Mouse (Mus musculus): ENCODE results near the gene Mob4.

The Mob4 gene

DNA sequence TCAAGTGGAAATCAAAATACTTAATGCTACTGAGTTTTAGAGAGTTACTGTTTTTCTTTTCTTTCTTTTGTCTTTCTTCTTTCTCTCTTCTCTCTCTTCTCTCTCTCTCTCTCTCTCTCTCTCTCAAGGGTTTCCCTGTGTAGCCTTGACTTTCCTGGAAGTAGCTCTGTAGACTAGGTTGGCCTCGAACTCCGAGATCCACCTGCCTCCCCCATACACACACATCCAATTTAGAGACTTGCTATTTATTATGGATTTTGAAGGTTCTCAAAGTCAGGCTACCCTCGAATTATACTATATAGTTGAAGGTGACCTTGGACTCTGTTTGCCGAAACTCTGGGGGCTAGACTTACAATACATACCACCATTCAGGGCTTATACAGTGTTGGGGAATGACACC, 1.3 kb downstream of the Mob4 start:
- no peak for DNase-seq

DNA sequence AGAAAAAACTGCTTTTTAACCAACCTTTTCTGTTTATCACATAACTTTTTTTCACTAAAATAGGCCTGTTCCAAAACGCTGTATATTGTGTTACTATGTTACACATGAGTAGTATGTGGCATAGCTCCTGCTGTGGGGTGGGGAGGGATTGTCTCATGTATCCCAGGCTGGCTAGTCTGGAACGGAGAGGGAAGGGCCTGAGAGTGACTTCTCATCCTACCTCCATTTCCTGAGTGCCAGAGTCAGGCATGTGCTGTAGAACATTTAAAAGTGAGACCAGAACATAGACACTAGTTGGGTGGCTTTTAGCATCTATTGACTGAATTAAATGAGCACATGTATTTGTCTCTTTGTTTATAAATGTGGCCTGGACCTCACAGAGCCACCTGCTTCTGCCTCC, 2.1 kb downstream of the Mob4 start:
- DNase-seq, result no peak

DNA sequence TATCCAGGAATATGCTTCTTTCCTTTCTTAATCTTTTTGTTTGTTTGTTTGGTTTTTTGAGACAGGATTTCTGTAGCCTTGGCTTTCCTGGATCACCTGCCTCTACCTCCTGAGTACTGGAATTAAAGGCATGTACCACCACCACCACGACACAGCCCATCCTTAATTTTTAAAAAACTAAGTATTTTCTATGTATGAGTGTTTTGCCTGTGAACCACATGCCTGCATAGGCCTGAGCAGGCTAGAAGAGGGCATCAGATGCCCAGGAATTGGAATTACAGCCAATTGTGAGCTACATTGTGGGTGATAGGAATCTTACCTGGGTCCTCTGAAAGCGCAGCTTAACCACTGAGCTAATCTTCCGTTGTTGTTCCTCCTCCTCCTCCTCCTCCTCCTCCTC, 3.3 kb downstream of the Mob4 start:
- DNase-seq, result no peak

DNA sequence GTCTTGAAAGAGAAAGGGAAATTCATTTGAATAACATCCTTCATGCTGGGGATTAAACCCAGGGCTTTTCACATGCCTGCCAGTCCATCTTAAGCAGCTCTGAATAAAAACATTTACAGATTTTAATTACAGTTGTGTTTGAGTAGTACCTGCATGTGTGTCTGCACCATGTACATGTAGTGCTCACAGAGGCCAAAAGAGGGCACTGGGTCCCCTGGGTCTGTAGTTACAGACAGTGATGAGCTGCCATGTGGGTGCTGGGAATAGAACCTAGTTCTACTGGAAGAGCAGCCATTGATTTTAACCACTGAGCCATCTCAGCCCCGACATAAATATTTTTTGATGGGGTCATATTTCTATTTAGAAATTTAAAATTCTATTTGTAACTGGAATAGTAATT, 4.8 kb downstream of the Mob4 start:
- DNase-seq, result no peak

- no peak for DNase-seq
Observed at GRCm38 (mm10) chr1:55144338-55144737, 13.3 kb downstream of the Mob4 start.

- DNase-seq, result no peak
Observed at GRCm38 (mm10) chr1:55145556-55145955, 14.5 kb downstream of the Mob4 start.

DNA sequence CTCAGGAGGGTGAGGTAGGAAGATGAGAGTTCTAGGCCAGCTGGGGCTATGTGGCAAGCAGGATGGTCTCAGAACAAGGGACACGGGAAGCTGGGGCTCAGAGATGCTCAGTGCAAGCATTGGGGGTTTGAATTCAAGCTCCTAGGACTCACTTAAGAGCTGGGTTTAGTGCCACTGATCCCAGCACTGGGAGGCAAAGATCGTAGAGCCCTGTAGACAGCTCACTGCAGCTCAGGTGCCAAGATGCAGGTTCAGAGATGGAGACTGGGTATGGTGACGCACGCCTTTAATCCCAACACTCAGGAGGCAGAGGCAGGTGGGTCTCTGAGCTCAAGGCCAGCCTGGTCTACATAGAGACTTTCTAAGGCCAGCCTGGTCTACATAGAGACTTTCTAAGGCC, 26.3 kb downstream of the Mob4 start:
- DNase-seq, result no peak

- no peak for DNase-seq
Observed at GRCm38 (mm10) chr1:55158211-55158610, 27.2 kb downstream of the Mob4 start.

DNA sequence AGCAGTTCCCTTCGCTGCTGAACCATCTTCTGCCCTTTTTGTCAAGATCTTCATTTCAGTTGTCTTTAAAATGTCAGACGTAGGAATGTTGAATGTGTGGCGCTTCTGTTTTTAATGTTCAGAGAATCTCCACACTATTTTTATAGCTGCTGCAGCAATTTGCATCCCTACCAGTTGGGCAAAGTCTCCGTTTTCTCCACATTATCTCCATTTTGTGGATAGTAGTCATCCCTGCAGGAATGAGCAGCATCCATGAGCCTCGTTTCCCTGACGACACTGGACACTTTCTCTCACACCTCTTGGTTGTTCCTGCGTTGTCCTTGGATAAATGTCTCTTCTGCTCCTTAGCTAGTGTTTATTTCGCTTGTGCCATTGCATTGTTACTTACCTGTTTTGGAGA, 27.8 kb downstream of the Mob4 start:
- DNase-seq, result no peak

DNA sequence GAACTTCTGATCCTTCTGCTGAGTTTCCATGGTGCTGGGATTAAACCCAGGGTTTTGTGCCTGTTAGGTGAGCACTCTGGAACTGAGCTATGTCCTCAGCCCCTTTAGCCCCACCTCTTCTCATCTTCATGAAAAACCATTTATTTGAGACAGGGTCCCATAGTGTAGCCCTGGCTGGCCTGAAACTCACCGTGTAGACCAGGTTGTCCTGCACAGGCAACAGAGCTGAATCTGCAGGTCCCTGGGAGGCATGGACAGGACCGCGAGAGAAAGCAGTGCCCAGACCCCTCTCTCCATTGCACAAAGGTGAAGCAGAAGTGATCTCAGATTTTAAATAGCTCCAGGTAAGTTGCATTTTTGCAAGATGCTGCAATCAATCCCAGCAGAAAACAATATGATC, 29.2 kb downstream of the Mob4 start:
- no peak for DNase-seq

DNA sequence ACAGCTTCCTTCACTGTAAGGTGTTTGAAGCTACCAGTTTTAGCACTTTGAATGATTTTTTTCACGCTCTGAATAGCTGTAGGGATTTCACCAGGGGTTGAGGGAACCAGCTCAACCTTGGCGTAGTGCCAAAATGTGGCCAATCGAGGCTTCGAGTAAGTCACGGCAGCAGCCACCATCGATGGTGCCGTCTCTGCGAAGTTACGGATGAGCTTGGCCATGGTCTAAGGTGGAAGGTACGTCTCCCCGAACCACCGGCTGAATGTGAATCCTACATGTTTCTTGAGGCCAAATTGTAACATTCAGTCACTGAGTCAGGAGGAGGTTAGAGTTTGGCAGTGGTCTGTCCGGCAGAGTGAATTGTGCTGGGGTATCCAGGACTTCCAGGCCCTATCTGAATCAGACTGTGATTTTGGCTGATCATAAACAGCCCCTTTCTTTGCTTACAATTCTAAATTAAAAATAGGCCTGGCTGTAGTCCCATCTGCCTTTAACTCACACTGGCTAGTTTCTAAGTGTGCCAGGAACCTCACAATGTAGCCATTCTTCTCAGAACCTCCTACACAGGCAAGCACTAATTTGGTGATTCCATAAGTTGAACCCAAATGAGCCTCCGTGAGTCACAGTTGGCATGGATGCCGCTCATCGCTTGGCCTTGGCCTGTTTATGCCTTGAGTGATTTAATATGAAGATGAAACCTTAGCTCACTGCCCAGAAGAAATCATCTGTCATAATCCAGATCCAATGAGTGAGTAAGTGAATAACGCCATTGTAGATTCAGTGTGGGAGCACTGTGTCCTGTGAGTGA, 30.0 kb downstream of the Mob4 start:
- DNase-seq, result no peak

DNA sequence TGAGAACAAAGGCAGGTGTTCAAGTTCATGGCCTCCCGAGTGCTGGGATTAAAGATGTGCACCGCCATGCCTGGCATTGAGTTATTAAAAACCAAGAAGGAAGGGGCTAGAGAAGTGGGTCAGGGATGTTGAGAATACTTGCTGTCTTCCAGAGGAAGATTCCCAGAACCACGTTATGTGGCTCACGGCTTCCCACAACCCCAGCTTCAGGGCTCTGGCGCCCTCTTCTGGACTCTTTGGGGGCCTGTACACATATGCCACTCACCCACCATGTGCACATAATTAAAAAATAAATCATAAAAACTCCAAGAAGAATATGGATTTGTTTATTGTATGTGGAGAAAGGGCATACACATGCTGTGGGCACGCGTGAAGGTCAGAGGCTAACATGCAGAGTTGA, 30.9 kb downstream of the Mob4 start:
- peak; percentile 19 to 68 for DNase-seq

GRCm38 (mm10) chr1:55162781-55163180, 31.8 kb downstream of the Mob4 start:
- no peak for DNase-seq

DNA sequence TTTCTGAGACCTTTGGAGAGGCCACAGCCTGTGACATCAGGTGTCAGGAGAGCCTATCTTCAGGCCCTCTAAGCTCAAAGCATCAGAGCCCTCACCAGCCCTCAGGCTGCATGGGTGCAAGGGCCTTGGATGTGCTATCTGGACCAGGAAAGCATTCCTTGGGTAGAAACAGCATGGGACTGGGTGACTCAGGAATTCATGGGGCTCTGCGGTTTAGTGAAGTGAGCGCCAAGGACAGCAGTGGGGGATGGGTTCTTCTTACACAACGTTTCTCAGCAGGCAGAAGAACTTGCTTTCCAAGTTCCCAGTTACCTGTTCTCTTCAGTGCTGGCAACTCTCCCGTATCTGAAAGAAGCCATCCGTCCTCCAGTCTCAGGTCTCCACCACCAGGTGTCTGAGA, 33.0 kb downstream of the Mob4 start:
- DNase-seq, result no peak

- DNase-seq, result no peak
Observed at GRCm38 (mm10) chr1:55167560-55167959, 36.5 kb downstream of the Mob4 start.

DNA sequence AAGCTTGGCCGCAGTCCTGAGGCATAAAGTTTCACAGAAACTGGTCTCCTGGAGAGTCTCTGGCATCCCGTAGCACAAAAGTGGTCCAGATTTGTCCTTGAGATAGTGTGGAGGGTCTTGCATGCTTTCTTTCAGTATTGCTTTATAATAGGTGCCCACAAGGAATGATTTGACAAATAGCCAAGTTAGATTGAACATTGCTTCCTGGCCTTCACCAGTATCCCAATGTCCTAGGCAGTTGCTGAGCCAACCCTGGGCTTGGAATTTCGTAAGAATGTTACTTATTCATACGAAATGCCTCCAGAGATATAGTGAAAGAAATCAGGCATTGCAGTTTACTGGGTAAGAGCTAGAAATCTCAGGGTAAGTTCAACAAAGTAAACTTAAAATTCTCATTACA, 37.6 kb downstream of the Mob4 start:
- DNase-seq, result no peak

- no peak for DNase-seq
Observed at GRCm38 (mm10) chr1:55171361-55172325, 40.6 kb downstream of the Mob4 start.

- peak in 1 of 2 experiments; percentile 13 for DNase-seq
Observed at GRCm38 (mm10) chr1:55173720-55174557, 42.9 kb downstream of the Mob4 start.

DNA sequence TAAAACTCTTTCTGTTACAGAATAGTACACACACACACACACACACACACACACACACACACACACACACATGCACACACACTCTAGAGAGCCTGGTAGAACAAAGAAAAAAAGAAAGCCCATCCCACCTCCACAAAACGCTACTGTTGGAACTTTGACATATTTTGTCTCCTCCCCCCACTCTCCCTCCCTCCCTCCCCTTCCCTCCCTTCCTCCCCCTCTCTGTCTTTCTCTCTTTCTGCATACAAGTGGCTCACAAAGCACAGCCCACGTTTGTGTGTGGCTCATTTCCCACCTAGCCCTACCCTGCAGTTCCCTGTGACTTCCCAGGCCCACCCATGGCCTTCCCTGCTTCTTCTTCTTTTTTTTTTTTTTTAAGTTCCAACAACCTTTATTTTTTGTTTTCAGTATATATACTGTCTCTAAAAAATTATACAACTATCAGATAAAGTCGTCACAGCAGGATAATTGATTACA, 43.6 kb downstream of the Mob4 start:
- no peak for DNase-seq

GRCm38 (mm10) chr1:55179917-55180566, 49.0 kb downstream of the Mob4 start:
- DNase-seq, result no peak

- DNase-seq, result no peak
Observed at GRCm38 (mm10) chr1:55182392-55182791, 51.4 kb downstream of the Mob4 start.

DNA sequence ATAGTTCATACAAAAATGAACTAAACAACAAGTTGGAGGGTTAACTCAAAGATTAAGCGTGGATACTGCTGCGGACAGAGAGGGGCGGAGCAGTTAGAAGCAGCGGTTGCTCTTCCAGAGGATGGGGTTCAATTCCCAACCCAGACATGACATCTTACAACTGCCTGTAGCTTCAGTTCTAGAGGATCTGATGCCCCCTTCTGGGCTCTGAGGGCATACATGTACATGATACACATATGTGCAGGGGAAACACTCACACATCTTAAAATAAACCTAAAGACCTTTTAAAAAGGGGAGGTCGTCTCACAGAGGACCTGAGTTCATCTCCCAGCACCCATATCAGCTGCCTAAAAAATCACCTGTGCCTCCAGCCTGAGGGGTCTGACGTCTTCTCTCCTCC, 54.7 kb downstream of the Mob4 start:
- peak in 1 of 2 experiments; percentile 31 for DNase-seq

Measured in kidney, postnatal 36 days (tissue).